Mouse (Mus musculus): ENCODE data around the gene Ccne1.
"Not testable (repeated sequence)": the region's sequence is repeated elsewhere in the genome, so short reads cannot be mapped to it uniquely, and the experiment has no call there.

The Ccne1 gene

DNA sequence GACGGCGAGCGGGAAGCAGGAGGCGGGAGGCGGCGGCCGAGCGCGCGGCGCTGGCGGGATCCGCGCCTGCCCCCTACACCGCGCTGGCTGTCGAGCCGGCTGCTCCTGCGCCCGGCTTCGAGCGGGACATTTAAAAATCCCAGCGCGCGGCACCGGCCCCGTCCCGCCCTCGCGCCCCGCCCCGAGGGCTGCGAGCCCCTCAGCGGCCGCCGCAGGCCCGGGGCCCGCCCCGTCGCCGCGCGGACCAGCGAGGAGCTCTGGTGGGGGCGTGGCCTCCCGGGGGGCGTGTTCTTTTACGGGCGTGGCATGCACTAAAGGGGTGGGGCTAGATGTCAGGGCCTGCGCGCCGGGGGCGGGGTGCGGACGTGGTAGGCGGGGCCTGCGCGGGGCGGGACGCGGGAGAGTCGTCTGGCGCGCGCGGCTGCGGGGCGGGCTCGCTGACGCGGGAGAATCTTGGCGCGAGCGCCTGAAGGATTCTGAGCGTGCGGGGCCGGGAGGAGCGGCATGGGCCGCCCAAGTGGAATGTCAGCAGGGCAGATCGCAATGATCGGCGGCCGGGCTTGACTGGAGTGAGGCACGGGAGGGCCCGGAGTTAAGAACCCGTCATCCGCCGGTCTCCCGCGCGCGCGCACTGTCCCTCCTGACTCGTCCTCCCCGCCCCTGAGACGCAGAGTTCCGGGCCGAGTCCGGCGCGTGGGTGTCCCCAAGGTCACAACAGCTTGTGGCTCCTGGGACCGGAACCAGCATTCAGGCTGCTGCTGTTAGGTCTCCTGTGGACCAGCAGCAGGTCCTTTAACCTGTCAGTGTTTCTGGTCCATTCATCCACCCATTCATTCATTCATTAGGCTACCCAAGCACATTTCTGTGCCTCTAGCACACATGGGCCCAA lies at the start of gene Ccne1:
Ccne1 (minus strand) TSS at position 164 of the 889 bp plus-strand sequence.
- peak; percentile 97 to 98 for DNase-seq (ENCODE audit: low spot score in 2 of 2)

DNA sequence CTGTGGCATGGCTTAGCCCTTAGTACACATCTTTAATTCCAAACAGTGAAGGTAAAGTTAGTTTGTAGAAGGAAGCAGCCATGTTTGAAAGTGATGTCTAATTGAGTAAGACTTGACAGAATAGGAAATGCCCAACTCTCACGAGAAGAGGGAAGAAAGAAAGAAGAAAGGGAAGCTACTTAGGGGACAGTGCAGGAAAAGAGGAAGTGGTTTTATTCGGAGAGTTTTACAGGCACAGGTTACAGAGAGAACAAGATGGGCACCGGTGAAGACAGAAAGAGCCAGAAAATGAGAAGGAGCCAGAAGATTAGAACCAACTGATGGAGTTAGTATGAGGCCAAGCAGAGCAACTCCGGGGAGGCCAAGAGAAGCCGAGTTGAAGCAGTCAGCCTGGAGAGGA lies 48.5 kb upstream of the Ccne1 start:
- no peak for DNase-seq (ENCODE audit: low spot score in 2 of 2)

DNA sequence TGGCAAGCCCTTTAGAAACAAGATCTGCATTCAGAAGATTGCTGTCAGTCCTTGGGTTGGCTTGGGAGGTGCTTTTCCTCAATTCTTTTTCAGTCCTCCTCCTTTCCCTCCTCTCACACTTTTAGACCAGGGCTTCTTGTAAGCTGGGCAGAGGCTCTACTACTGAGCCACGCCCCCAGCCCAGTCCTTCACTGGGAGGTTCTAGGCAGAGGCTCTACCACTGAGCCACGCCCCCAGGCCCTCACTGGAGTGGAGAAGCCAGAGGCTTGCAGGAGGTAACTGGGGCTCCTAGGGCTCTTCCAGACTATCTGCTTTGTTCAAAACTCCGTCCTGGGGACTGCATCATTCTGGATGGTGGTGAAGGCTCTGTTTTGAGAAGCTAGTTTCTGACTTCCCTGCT lies 45.2 kb upstream of the Ccne1 start:
- no peak for DNase-seq (ENCODE audit: low spot score in 2 of 2)

DNA sequence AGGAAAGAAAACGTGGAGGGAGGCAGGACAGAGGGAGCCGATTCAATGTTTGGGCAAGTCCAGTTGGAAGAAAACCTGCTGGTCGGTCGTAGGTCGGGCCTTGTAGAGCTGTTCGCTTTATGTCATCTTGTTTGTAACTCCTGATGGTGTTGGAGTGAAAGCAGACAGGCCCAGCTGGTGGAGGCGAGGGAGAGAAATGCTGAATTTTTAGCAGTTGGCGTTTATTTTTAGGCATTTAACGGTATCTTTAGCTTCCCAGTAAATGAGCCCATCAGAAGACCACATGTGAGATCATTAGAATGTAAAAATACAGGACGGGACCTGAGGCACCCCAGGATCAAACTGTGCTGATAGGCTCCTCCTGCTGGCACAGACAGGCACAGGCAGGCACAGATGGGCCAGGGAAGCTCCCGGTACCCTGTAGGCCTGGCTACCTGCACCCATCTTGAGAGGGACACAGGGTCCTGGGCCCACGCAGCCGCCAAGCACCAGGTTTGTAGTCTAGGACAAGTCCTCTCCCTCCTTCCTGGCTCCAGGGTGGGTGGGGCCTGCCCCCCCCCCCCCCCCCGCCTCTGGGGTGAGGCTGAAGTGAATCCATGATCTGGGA lies 44.5 kb upstream of the Ccne1 start:
- DNase-seq (ENCODE audit: low spot score in 2 of 2), result no peak

DNA sequence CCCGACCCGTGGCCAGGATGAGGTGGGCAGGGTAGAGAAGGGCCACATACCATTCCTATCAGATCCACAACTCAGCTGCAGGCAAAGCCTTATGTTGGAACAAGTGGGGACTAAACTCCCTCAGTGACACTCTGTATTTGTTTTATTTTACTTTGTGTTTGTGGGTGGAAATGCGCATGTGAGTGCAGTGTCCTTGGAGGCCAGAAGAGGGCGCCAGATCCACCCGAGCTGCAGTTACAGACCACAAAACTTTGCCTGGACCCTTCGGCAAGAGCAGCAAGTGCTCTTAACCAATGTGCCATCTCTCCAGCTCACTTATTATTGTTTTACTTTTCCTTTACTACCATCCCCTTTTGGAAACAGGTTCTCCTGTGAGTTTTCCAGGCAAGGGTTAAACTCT lies 40.1 kb upstream of the Ccne1 start:
- no peak for DNase-seq (ENCODE audit: low spot score in 2 of 2)

DNA sequence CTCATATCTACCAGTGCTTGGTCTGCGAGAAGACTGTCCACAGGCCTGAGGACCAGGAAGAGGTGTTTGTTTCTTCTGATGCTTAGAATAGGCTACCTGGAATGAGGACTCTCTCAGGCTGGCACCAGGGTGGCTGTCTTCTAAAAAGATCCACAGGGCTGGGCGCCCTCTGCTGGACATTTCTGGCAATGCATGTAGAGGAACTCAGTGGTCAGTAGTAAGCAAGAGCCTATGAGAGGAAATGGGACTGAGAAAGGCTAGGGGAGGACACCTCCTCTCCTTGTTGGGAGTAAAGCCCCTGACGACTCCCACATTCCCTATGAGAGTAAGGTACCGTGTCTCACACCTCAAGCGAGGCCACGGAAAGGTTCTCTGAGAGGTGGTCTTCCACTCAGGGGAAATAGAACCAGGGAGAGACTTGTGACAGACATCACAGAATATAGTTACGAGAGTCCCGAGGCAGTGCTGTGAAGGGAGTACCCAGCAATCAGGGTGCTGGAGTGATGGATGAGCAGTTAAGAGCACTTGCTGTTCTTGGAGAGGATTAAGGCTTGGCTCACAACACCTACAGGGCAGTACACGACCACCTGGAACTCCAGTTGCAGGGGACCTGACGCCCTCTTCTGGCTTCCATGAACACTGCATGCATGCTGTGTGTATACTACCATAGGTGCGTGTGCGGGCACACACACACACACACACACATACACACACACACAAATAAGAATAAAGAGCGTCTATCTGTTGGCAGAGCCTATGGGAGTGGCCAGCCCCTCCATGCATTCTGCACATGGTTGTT lies 34.6 kb upstream of the Ccne1 start:
- peak; percentile 39 to 68 for DNase-seq (ENCODE audit: low spot score in 2 of 2)

DNA sequence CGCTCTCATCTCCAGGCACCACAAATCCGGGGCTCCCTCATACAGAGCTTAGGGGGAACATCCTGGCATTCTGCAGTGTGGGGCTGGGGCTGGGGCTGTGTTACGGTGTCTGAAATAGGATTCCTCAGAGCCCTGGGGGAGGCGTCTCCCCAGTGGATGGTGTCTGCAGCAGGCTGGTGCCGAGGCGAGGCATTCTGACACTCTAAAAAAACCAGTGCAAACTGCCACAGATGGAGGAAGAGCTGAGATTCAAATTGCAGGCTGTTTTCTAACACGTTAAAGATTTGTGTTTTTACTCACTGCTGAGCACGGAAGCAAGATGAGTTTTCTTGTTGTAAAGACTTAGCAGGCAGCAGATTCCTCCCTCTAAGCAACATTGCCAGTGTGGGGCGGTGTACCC lies 33.0 kb upstream of the Ccne1 start:
- DNase-seq (ENCODE audit: low spot score in 2 of 2), result no peak

DNA sequence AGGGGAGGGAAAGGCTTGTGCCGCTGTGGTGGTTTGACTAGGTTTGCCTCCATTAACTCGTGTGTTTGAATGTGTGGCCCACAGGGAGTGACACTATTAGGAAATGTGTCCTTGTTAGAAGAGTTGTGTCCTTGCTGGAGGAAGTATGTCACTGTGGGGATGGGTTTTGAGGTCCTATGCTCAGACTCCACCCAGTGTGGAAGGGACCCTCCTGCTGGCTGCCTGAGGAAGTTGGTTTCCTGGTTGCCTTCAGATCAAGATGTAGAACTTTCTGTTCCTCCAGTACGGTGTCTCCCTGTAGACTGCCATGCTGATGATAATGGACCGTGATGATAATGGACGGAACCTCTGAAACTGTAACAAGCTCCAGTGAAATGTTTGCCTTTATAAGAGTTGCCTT lies 27.1 kb upstream of the Ccne1 start:
- no peak for DNase-seq (ENCODE audit: low spot score in 2 of 2)

DNA sequence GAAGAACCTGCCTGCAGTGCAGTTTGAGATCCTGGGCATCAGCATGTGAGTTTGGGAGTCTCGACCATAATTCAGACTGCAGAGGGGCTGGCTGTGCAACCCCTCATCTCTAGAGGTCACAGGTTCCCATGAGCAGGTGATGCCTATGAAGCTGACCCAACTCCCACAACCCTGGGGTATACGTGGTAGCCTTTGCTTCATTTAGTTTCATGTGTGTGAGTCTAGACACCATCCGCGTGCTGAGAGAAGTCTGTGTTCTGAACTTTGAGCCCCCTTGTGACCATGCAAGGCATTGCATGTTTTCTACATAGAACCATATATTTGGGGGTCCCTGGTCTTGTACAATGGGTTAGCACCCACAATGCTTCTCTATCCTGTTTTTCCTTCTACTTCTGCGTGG lies 23.9 kb upstream of the Ccne1 start:
- no peak for DNase-seq (ENCODE audit: low spot score in 2 of 2)

DNA sequence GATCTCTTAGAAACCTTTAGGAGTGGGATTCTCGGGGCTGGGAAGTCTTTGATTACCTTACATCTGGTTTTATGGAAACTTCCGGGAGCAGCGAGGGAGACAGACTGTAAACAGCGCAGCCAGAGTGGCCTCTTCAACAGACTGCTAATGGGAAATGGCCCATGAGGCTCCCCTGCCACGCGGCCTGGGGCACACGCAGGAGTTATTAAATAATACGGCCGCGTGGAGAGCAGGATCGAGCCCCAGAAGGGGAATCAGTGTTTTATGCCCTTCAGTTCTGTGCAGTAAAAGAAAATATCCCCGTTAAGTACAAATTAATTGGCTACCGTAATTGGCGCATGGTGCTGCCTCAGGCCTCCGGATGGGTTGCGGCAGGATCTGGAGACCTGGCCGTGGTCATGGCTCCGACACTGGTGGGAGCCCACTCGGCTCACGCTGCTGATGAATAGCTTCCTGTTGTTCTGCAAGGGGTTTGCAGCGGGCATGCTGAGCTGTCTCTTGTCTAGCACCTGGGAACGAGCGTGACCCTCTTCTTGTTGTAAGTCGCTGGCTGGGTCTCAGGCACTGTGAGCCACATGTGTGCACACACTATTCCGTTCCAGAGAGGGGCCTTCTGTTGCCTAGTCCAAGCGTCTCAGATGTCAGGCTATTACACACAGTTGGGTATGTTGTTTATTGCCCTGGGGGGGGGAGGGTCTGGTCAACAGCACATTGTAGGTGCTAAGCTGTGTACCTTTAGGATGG lies 22.8 kb upstream of the Ccne1 start:
- DNase-seq (ENCODE audit: low spot score in 2 of 2), result no peak

DNA sequence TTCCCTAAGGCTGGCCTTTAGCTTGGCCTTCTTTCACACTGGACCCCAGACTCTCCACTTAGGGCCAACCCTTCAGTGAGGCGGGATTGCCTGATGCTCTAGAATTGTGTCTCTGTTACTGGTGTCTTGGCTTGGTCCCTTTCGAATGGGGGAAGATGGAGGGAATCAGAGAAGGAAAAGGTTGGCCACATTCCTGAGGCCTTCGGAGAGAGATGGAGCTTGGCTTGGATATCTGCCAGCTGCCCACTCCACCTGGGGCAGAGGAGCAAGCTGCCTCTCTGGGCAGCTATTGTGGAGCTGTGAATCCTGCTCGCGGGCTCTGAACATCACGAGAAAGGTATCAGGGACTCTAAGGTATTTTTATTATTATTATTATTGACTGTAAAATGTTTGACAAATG lies 22.2 kb upstream of the Ccne1 start:
- DNase-seq (ENCODE audit: low spot score in 2 of 2), result no peak

DNA sequence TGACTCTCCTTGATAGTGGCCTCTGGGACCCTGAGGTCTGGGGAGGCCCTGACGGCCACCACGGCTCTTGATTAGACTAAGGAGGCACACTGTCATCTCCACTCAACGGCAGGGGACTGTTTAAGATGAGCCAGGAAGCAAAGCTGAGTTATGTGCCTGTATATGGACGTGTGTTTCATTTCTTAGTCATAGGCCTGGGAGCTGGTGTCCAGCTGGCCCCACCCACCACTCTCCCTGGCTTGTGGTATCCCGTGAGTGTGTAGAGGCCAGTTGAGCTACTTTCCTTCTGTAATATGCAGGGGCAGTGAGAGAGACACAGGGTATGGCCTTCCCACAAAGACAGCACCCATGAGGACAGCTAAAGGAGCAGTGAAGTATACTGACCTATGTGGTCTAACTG lies 20.9 kb upstream of the Ccne1 start:
- not testable (repeated sequence) for DNase-seq (ENCODE audit: low spot score in 2 of 2)

DNA sequence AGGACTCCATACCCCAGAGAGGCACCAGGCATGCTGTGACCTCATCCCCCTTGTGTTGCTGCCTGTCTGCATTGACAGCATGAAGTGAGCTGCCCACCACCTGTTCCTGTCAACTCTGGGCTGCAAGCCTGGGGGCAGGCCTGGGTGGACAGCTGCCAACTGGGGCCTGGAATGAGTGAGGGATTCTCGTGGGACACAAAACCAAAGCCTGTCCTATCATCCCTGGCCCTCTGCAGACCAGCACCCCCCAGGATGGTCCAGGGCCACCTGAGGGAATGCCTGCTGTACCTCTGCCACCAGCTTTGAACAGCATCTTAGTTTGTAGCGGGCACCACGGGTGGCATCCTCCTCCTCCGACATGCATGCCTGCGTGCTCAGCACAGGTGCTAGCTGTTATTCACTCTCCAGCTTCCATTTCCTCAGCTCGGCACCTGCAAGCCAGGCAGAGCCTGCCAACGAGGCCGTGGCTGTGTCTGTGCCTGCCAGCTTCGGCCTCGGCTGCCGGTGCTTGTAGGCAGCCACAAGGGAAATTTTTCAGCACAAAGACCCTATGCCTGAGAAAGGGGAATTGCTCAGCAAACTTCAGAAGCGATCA lies 18.3 kb upstream of the Ccne1 start:
- DNase-seq (ENCODE audit: low spot score in 2 of 2), result no peak

DNA sequence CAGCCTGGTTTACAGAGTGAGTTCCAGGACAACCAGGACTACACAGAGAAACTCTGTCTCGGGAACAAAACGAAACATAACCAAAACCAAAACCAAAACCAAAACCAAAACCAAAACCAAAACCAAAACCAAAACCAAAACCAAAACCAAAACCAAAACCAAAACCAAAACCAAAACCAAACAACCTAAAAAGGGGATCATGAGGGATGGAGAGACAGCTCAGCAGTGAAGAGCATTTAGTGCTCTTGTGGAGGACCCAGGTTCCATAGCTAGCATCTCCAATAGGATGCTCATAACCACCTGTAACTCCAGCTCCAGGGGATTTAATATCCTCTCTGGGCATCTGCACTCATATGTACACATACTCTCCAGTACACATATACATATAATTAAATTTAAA lies 16.8 kb upstream of the Ccne1 start:
- not testable (repeated sequence) for DNase-seq (ENCODE audit: low spot score in 2 of 2)

DNA sequence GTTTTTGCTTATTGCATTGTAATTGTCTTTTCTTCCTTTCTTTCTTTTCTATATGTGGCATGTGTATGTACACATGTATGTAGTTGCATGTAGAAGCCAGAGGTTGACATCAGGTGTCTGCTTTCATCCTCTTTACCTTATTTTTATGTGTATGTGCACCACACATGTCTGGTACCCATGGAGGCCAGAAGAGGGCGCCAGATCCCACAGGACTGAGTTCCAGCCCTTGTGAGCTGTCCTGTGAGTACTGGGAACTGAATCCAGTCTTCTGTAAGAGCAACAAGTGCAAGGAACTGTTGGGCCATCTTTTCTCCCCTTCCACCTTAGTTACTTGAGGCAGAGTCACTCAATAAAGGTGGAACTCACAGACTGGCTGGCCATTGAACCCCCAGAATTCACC lies 11.3 kb upstream of the Ccne1 start:
- no peak for DNase-seq (ENCODE audit: low spot score in 2 of 2)

DNA sequence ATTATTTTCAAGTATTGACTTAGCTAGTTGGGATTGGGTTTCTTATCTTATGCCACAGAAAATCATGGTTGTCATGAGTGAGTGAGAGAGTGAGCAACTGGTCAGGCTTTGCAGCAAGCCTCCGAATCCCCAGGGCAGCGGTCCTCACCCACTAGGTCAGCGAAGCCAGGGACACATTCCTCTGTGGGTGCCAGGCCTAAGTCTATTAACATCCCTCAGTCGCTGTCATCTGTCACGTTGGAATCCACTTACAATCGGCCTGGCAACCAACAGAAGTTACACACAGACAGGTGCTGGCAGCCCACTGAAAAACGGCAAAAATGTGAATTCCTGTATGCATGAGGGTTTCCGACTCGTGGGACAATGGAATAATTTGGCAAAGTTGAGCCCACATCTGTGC lies 5.1 kb upstream of the Ccne1 start:
- DNase-seq (ENCODE audit: low spot score in 2 of 2), result no peak

DNA sequence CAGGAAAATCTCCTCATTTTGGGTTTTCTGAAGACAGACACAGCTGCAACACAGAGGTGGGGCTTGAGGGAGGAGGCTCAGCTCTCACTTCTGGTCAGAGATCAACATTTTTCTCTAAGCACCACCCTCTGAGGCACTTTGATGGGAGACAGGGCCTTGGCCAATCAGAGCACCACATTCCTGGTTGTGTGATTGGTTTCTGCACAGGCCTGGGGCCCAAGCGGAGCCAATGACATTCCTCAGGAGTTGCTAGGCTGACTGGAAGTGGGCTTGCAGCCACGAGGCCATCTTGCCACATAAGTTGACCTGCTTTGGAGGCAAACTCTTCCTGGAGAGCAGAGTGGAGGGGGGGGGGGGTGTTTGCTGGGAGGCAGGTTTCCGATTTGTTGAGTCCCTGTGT lies 4.7 kb upstream of the Ccne1 start:
- peak in 1 of 2 experiments; percentile 25 for DNase-seq (ENCODE audit: low spot score in 2 of 2)

DNA sequence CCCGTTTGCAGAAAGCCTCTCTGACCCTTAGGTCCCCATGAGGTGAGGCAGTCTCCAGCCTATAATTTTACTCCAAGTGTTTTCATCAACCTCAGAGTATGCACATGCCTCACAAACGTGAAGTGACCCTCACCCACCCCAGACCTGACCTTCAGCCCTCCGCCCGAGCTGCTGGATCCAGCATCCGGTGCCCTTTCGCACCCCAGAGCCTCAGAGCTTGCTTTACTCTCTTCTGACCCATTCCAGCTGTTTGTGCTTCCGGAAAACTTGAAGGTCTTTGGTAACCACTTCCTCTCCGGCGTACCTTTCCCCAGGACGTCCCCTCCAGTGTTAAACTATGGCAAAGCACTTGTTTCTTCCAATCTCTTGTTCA lies 912 bp upstream of the Ccne1 start:
- no peak for DNase-seq (ENCODE audit: low spot score in 2 of 2)

DNA sequence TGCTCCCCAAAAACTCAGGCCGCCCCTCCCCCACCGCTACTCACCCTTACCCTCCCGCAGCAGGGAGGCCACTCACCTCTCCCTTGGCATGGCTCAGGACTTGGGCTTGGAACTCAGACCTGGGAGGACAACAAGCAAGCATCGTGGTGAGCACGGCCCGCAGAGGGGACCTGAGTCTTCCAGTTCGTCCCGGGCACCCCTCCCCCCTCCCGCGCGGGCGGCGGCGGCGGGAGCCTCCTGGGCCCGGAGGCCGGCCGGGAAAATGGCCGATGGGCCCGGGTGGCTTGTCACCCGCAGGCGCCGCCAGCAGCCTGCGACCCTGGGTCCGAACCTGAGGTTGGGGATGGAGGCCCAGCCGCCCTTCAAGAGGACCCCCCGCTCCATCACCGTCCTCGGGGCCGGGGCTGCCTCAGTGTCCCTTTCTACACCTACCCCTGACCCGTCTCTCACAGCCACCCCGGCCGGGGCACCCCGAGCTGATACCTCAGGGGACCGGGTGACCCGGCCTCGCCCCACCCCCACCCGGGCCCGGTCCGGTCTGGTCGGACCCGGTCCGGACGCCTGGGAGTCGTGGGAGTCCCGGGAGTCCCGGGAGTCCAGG lies 523 bp downstream of the Ccne1 start:
- DNase-seq (ENCODE audit: low spot score in 2 of 2), result no peak

DNA sequence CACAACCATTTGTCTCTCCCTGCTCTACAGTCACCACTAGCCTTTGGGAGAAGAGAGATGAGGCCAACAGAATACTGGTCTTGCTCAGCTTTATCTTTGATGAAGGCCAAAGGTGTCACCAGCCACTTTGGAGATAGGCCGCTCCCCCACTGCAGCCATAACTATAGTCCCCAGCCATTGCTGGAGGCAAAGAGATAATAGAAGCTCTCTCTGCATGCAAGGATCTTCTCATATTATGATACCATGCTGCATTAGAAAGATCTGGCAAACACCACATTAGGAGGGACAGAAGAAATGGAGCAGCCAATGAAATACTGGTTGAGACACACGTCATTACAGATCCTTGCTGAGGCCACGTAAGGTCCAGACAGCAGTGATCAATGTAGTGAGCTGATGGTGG lies 2.0 kb downstream of the Ccne1 start:
- DNase-seq (ENCODE audit: low spot score in 2 of 2), result no peak

DNA sequence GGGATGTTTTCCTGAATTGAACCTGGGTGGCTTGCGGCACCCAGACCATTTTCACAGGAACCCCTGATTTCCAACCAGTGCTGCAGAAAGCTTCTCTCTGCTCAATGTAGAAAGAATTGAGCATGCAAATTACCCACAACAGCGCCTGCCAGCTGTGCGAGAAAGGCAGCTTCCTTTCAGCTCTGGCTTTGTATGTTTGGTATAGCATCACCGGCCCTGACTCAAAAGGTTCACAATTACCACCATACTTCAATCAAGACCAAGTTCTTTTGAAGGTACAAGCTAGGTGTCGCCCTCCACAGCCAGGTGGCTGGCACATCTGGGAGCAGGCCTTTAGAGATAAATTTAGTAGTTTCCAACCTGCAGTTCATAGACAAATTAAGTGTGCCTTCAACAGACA lies 3.2 kb downstream of the Ccne1 start:
- no peak for DNase-seq (ENCODE audit: low spot score in 2 of 2)

Data from heart, adult 9 months (tissue).